Mouse (Mus musculus) hindbrain, embryonic 11.5 days (tissue): ENCODE measurements around the gene Cog4. TPM values are rescaled to one million over a fixed set of nuclear protein-coding genes. Genes with fewer than 3 reads are reported as not detected.
"Not testable (repeated sequence)": the region's sequence is repeated elsewhere in the genome, so short reads cannot be mapped to it uniquely, and the experiment has no call there.

Experiments used
- ATAC-seq: fragments of 200-750 bp; cut with Nextera tagmentation; 2 replicates; pipeline ENCODE4 v1.8.0; 2017; ENCODE audit warnings: mild to moderate bottlenecking, moderate TSS enrichment, moderate library complexity; ENCODE audit not compliant: low FRiP score
- DNase-seq: peaks from one replicate; pipeline ENCODE4 v3.0.0-alpha.2; 2015; ENCODE audit warnings: low spot score
- H3K27ac ChIP-seq: fragments of 300-500 bp; sonication (generic); 2 replicates; pipeline ENCODE4 v1.5.1; 2014; ENCODE audit warnings: mild to moderate bottlenecking, low read depth, low read length
- H3K27me3 ChIP-seq: fragments of 300-500 bp; sonication (generic); 2 replicates; pipeline ENCODE4 v1.6.1; 2014; ENCODE audit warnings: mild to moderate bottlenecking, low read length, moderate library complexity, mixed read lengths; ENCODE audit not compliant: control insufficient read depth, insufficient read depth
- H3K36me3 ChIP-seq: fragments of 300-500 bp; sonication (generic); 2 replicates; pipeline ENCODE4 v1.6.1; 2014; ENCODE audit warnings: mild to moderate bottlenecking, low read length, moderate library complexity, mixed read lengths; ENCODE audit not compliant: control insufficient read depth, insufficient read depth
- H3K4me1 ChIP-seq: fragments of 300-500 bp; sonication (generic); replicated peaks from 2 replicates; pipeline ENCODE4 v1.6.1; 2014; ENCODE audit warnings: low read length, mixed read lengths; ENCODE audit not compliant: control insufficient read depth, insufficient read depth
- H3K4me2 ChIP-seq: fragments of 300-500 bp; sonication (generic); replicated peaks from 2 replicates; pipeline ENCODE4 v1.6.1; 2014; ENCODE audit warnings: mild to moderate bottlenecking, low read depth, low read length
- H3K4me3 ChIP-seq: fragments of 300-500 bp; sonication (generic); 2 replicates; pipeline ENCODE4 v1.5.1; 2014; ENCODE audit warnings: low read depth, low read length
- H3K9ac ChIP-seq: fragments of 300-500 bp; sonication (generic); 2 replicates; pipeline ENCODE4 v1.6.1; 2014; ENCODE audit warnings: low read depth, low read length
- H3K9me3 ChIP-seq: fragments of 300-500 bp; sonication (generic); 2 replicates; pipeline ENCODE4 v1.6.1; 2016; ENCODE audit warnings: low read length; ENCODE audit not compliant: control insufficient read depth
- WGBS: fragments of 180-500 bp; shearing (Covaris S2); extraction: QIAGEN DNeasy Blood & Tissue Kit; methylation state at CpG from one replicate; pipeline ENCODE4 v1.1.7; 2014; 5-methylcytosine and 5-hydroxymethylcytosine counted together
- polyA plus RNA-seq: library from polyadenylated mRNA; unstranded; fragments of >200 nt; fragmentation: Nextera tagmentation; extraction: Ambion mirVana; gene quantifications from 2 replicates; pipeline ENCODE4 v1.2.1, GENCODE M21; 2014

Gene Cog4
- polyA plus RNA-seq, 1 experiment from 2014 or later = 66.9 TPM

- Histone ChIP-seq H3K4me1 (no peaks in the 10 kb centered on the region; the same call in 1 of the 2 replicates), H3K9me3 (no peaks in the 10 kb centered on the region), H3K27ac (peak overlapping the region; percentile 83), H3K9ac (peak overlapping the region; percentile 90), H3K36me3 (peaks cover 12% of the 10 kb centered on the region), H3K4me3 (peak overlapping the region; percentile 88), H3K4me2 (peak overlapping the region; percentile 61), H3K27me3 (no peaks in the 10 kb centered on the region)
- DNase-seq = peak; percentile 34
- 13% methylated on average over 17 of the region's 17 CpGs for WGBS
- ATAC-seq = no peak
These were observed 487 bp upstream of the Cog4 start for GRCm38 (mm10) chr8:110845821-110846404.

GRCm38 (mm10) chr8:110847171-110847549 is 760 bp downstream of the Cog4 start:
- peaks cover 9% of the 10 kb centered on the region for H3K36me3 ChIP-seq
- peak overlapping the region; percentile 88 for H3K4me3 ChIP-seq
- WGBS = under 1% methylated on average over 13 of the region's 13 CpGs
- no peaks in the 10 kb centered on the region for H3K9me3 ChIP-seq
- DNase-seq (no peak), ATAC-seq (peak; percentile 17; the same call in 1 of the 2 replicates)
- peak overlapping the region; percentile 75 for H3K9ac ChIP-seq
- no peak overlapping the region for H3K27ac ChIP-seq
- H3K4me1 ChIP-seq = no peaks in the 10 kb centered on the region; the same call in 1 of the 2 replicates
- H3K27me3 ChIP-seq = no peaks in the 10 kb centered on the region
- H3K4me2 ChIP-seq = peak overlapping the region; percentile 61

DNA sequence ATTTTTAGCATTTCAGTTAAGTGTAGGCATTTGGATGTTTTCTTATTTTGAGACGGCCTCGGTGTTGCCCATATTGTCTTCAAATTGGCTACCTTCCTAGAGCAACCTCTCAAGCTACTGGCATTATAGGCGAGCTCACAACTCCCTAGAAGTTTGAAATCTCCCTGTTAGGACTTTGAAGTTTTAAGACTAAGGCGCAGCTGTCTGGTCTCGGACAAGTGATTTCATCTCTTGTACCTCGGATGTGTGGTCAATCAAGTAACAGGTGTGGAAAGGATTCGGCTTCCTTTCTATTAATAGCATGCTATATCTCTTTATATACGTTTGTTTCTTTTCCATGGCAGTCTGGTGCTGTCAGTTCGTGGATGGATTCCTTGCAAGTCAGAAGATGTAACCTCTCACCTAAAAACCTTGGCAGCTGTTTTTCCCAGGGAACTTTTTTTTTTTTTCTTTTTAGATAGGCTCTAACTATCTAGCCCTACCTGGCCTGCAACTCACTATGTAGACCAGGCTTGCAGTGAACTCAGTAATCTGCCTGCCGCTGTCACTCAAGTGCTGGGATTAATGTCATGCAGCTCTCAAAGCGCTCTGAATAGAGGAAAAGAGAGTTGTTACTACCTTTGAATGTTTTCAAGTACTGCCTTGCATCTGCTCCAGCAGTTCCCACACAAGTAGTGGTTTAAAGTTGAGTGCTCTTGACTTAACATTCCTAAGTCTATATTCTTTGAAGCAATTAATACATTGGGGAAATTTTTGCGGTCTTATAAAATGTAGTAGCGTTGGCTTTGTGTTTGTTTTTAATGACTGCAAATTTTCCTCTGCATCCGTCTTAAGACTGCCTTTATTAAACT is 1.5 kb downstream of the Cog4 start:
- no peaks in the 10 kb centered on the region for H3K27me3 ChIP-seq
- H3K27ac ChIP-seq = no peak overlapping the region
- DNase-seq (no peak), ATAC-seq (no peak)
- H3K36me3 ChIP-seq = peaks cover 10% of the 10 kb centered on the region
- H3K4me1 ChIP-seq = no peaks in the 10 kb centered on the region; the same call in 1 of the 2 replicates
- whole genome bisulfite sequencing = 66% methylated on average over 14 of the region's 14 CpGs
- peak overlapping the region; percentile 61 for H3K4me2 ChIP-seq
- H3K4me3 ChIP-seq = peak overlapping the region; percentile 88
- peak overlapping the region; percentile 75; the same call in 1 of the 2 replicates for H3K9ac ChIP-seq
- H3K9me3 ChIP-seq = no peaks in the 10 kb centered on the region

DNA sequence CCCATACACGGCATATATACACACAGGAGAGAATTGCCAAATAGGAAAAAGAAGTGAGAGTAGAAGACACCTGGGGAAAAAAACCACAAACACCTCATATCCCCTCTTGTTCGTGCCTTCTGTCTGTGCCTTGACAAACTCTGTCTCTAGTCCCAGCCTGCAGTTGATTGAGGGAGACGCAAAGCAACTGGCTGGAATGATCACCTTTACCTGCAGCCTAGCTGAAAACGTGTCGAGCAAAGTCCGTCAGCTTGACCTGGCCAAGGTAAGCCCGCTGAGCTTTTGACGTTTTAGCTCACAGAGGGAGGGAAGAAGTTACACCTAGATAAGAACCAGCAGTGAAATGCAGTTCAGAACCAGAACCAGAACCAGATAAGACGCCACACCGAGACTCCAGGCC is 4.8 kb downstream of the Cog4 start:
- H3K36me3 ChIP-seq = peaks cover 10% of the 10 kb centered on the region; the same call in 1 of the 2 replicates
- H3K27me3 ChIP-seq = no peaks in the 10 kb centered on the region
- H3K9ac ChIP-seq = no peak overlapping the region
- ATAC-seq (no peak), DNase-seq (no peak)
- no peaks in the 10 kb centered on the region for H3K4me1 ChIP-seq
- no peaks in the 10 kb centered on the region for H3K9me3 ChIP-seq
- no peak overlapping the region for H3K27ac ChIP-seq
- H3K4me2 ChIP-seq = no peak overlapping the region
- no peak overlapping the region for H3K4me3 ChIP-seq
- WGBS = 96% methylated on average over 10 of the region's 10 CpGs

DNA sequence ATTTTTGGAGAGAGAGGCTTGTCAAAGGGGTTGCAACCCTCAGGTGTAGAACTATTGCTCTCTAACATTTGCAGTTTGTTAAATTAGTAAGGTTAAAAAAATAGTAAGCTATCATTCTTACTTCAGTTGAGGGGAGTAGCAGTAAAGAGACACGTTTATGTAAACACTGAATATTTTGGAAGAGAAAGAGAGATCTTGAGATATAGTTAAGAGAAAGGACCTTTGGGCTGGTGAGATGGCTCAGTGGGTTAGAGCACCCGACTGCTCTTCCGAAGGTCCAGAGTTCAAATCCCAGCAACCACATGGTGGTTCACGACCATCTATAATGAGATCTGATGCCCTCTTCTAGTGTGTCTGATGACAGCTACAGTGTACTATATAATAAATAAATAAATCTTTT is 9.7 kb downstream of the Cog4 start:
- ATAC-seq, H3K4me2 ChIP-seq, H3K9me3 ChIP-seq, H3K4me3 ChIP-seq, H3K9ac ChIP-seq, H3K4me1 ChIP-seq, DNase-seq, H3K27me3 ChIP-seq, H3K27ac ChIP-seq: not testable (repeated sequence)
- 94% methylated on average over 4 of the region's 4 CpGs for WGBS
- H3K36me3 ChIP-seq = peaks cover 11% of the 10 kb centered on the region

DNA sequence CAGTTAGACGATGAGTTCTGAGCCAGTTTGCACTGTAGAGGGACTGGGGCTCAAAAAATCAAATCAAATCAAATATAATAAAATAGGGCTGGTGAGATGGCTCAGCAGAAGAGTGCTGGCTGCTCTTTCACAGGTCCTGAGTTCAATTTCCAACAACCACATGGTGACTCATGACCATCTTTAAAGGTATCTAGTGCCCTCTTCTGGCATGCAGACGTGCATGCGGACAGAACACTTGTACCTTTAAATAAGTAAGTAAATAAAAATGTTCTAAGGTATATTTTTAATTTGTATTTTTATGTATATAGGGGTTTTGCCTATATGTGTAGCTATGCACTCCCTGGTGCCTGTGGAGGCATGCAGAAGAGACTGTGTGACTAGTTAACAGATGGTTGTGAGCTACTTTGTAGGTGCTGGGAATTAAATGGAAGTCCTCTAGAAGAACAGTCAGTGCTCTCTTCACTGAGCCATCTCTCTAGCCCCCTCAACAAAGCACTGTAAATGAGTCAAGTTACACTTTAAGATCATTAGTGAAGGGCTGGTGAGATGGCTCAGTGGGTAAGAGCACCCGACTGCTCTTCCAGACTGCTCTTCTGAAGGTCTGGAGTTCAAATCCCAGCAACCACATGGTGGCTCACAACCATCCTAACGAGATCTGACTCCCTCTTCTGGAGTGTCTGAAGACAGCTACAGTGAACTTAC is 10.5 kb downstream of the Cog4 start:
- Histone ChIP-seq H3K27me3 (no peaks in the 10 kb centered on the region), H3K4me3 (no peak overlapping the region), H3K4me2 (no peak overlapping the region), H3K4me1 (no peaks in the 10 kb centered on the region), H3K9ac (no peak overlapping the region), H3K9me3 (no peaks in the 10 kb centered on the region), H3K36me3 (peaks cover 9% of the 10 kb centered on the region; the same call in 1 of the 2 replicates), H3K27ac (no peak overlapping the region)
- 93% methylated on average over 4 of the region's 5 CpGs for WGBS
- ATAC-seq = no peak
- DNase-seq = no peak

- Histone ChIP-seq H3K27me3 (no peaks in the 10 kb centered on the region), H3K27ac (no peak overlapping the region), H3K4me1 (no peaks in the 10 kb centered on the region), H3K4me3 (no peak overlapping the region), H3K4me2 (no peak overlapping the region), H3K36me3 (peaks cover 6% of the 10 kb centered on the region), H3K9ac (no peak overlapping the region), H3K9me3 (no peaks in the 10 kb centered on the region)
- DNase-seq (no peak), ATAC-seq (no peak)
- WGBS = 88% methylated on average over 7 of the region's 7 CpGs
These were observed 13.5 kb downstream of the Cog4 start for GRCm38 (mm10) chr8:110859651-110860501.

GRCm38 (mm10) chr8:110861347-110862025 is 15.1 kb downstream of the Cog4 start:
- not testable (repeated sequence) for H3K4me2 ChIP-seq, H3K4me1 ChIP-seq, H3K9ac ChIP-seq, H3K27ac ChIP-seq, H3K27me3 ChIP-seq, H3K9me3 ChIP-seq, ATAC-seq, H3K36me3 ChIP-seq, H3K4me3 ChIP-seq, DNase-seq
- 94% methylated on average over 7 of the region's 7 CpGs for WGBS
